Mouse (Mus musculus): ENCODE data around the gene Pde4b.

DNA sequence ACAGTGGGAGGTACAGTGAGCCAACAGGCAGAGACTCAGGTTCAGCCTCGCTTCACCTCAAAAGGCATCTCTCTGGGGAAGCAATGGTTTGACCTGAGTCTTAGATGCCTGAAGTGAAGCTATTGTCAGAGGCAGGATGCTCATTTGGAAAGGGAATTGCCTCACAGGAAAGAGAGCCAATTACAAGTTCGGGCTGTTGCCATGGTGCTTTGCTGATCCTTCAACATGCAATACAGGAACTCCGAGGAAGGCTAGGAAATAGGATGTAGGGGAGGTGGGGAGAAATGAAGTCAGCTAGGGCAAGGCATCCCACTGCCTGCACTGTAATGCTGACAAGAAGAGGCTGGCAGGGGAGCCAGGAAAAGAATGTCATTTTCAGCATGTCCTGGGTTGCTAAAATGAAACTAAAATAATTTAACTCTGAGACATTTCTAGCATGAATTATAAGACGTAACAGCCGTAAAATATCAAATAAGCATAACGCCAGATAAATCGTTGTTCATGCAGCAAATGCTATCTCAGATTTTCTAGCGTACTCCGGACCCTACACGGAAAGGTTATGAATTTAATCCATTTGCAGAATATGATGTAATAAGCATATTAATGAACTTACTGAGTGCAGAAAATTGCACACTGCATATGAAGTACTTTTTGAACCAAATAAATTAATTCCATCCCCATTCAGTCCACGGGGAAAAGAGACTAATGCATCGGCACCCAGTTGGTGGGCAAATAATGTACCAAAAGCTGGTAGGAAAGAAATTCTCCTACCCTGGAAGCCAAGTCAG is 501.5 kb downstream of the Pde4b start:
- TF ChIP-seq CTCF (IDR thresholded peaks at IDR 0.05; ENCODE audit: control insufficient read depth, insufficient read depth, insufficient replicate concordance, low read depth, low read length) (no peak), POLR2A (IDR thresholded peaks at IDR 0.05; ENCODE audit: control insufficient read depth, low read depth, low read length) (no peak)

Data from testis, adult 2 months (tissue).